Mouse (Mus musculus): ENCODE results near the gene Fbxw5.

DNA sequence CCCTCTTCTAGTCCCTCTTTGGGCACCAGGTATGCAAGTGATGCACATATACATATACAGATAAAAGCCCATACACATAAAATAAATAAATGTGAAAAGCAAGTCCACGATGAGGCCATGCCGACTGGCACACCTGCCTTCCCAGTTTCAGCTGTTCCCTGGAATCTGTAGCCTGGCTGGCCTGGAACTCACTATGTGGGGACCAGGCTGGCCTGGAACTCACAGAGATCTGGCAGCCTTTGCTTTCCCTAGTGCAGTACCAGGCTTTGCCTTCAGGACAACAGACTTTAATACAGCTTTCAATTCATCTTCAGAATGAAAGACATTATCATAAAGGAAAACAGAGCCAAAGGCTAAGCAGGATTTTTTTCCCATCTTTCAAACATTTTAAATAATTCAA lies 33.2 kb downstream of the Fbxw5 start:
- TF ChIP-seq POLR2A (IDR thresholded peaks at IDR 0.05; ENCODE audit: low read depth, low read length): no peak
- no peak for TF ChIP-seq CTCF (IDR thresholded peaks at IDR 0.05; ENCODE audit: extremely low read depth, insufficient read depth, insufficient read length, insufficient replicate concordance)
